Mouse (Mus musculus) bone marrow, adult 2 months (tissue): ENCODE data around the gene Bckdhb. TPM values are rescaled to one million over a fixed set of nuclear protein-coding genes. Genes with fewer than 3 reads are reported as not detected.

Source experiments
- H3K27ac ChIP-seq: fragments of 200-500 bp; 2 replicates; pipeline ENCODE4 v1.5.1; 2012; ENCODE audit warnings: low read depth, mild to moderate bottlenecking, control low read depth, inconsistent platforms, low read length; ENCODE audit not compliant: control insufficient read depth, poor library complexity, insufficient read depth
- H3K4me1 ChIP-seq: fragments of 200-500 bp; 2 replicates; pipeline ENCODE4 v1.6.1; 2011; ENCODE audit warnings: low read length; ENCODE audit not compliant: control insufficient read depth, insufficient read depth
- H3K4me3 ChIP-seq: fragments of 200-500 bp; replicated peaks from 2 replicates; pipeline ENCODE3; 2011; ENCODE audit warnings: mild to moderate bottlenecking, low read depth, low read length, control low read depth; ENCODE audit not compliant: control insufficient read depth
- CTCF ChIP-seq: fragments of 200-500 bp; IDR thresholded peaks from 2 replicates; pipeline ENCODE4 v1.5.1; 2011; ENCODE audit warnings: low read length, control low read depth; ENCODE audit not compliant: control insufficient read depth, insufficient read depth
- POLR2A ChIP-seq: fragments of 200-500 bp; IDR thresholded peaks from 2 replicates; pipeline ENCODE4 v1.6.1; 2011; ENCODE audit warnings: low read depth, mild to moderate bottlenecking, control low read depth, low read length, borderline replicate concordance; ENCODE audit not compliant: control insufficient read depth
- WGBS: fragments of 180-500 bp; shearing (Covaris S2); methylation state at CpG from one replicate; pipeline ENCODE4 v1.1.7; 2018; 5-methylcytosine and 5-hydroxymethylcytosine counted together
- polyA plus RNA-seq: library from polyadenylated mRNA; stranded (reverse); fragments of >200 nt; gene quantifications from 2 replicates; pipeline ENCODE4 v1.2.4, GENCODE M21; 2011; ENCODE audit warnings: low replicate concordance; ENCODE audit not compliant: missing spikeins, insufficient read depth, insufficient read length

Bckdhb gene
- polyA plus RNA-seq, 1 experiment: 47.4 TPM

- TF ChIP-seq POLR2A: no peak
- TF ChIP-seq CTCF: no peak
- 87% methylated on average over 8 of the region's 8 CpGs for WGBS
- Histone ChIP-seq H3K27ac (no peak overlapping the region), H3K4me1 (no peaks in the 10 kb centered on the region), H3K4me3 (no peak overlapping the region)
Measured at GRCm38 (mm10) chr9:84092994-84093393, 168.0 kb downstream of the Bckdhb start.

- Histone ChIP-seq H3K4me3 (no peak overlapping the region), H3K4me1 (no peaks in the 10 kb centered on the region), H3K27ac (no peak overlapping the region)
- WGBS: 78% methylated on average over 6 of the region's 6 CpGs
- TF ChIP-seq CTCF (no peak), POLR2A (no peak)
Measured at GRCm38 (mm10) chr9:84094111-84094510, 169.2 kb downstream of the Bckdhb start.

GRCm38 (mm10) chr9:84096484-84097015 lies 171.6 kb downstream of the Bckdhb start:
- WGBS: 92% methylated on average over 13 of the region's 13 CpGs
- H3K4me3 ChIP-seq: no peak overlapping the region
- TF ChIP-seq CTCF: no peak
- no peak for TF ChIP-seq POLR2A
- no peaks in the 10 kb centered on the region for H3K4me1 ChIP-seq
- no peak overlapping the region for H3K27ac ChIP-seq

GRCm38 (mm10) chr9:84103344-84103743 lies 178.4 kb downstream of the Bckdhb start:
- Histone ChIP-seq H3K27ac (no peak overlapping the region), H3K4me3 (no peak overlapping the region), H3K4me1 (no peaks in the 10 kb centered on the region)
- 91% methylated on average over 7 of the region's 7 CpGs for WGBS
- no peak for TF ChIP-seq CTCF
- no peak for TF ChIP-seq POLR2A

GRCm38 (mm10) chr9:84106438-84106837 lies 181.5 kb downstream of the Bckdhb start:
- WGBS: 86% methylated on average over 2 of the region's 2 CpGs
- Histone ChIP-seq H3K27ac (no peak overlapping the region), H3K4me1 (no peaks in the 10 kb centered on the region), H3K4me3 (no peak overlapping the region)
- TF ChIP-seq POLR2A: no peak
- no peak for TF ChIP-seq CTCF

- Histone ChIP-seq H3K4me1 (no peaks in the 10 kb centered on the region), H3K27ac (no peak overlapping the region), H3K4me3 (no peak overlapping the region)
- WGBS: 87% methylated on average over 20 of the region's 20 CpGs
- TF ChIP-seq CTCF (no peak), POLR2A (no peak)
Measured at GRCm38 (mm10) chr9:84107045-84107813, 182.3 kb downstream of the Bckdhb start.

- TF ChIP-seq POLR2A: no peak
- TF ChIP-seq CTCF: no peak
- 84% methylated on average over 7 of the region's 7 CpGs for WGBS
- H3K4me1 ChIP-seq: no peaks in the 10 kb centered on the region
- no peak overlapping the region for H3K27ac ChIP-seq
- H3K4me3 ChIP-seq: no peak overlapping the region
Measured at GRCm38 (mm10) chr9:84108534-84108933, 183.6 kb downstream of the Bckdhb start.

- Histone ChIP-seq H3K4me3 (no peak overlapping the region), H3K27ac (no peak overlapping the region), H3K4me1 (no peaks in the 10 kb centered on the region)
- TF ChIP-seq POLR2A (no peak), CTCF (no peak)
- 73% methylated on average over 6 of the region's 6 CpGs for WGBS
Measured at GRCm38 (mm10) chr9:84109777-84110478, 185.0 kb downstream of the Bckdhb start.
